Mouse (Mus musculus) heart, adult 9 months (tissue): ENCODE data around the gene Ppm1j.

ENCODE experiments used
- DNase-seq, 2 experiments: peaks; one replicate each; pipeline ENCODE4 v3.0.0; 2022; ENCODE audit warnings: low spot score in 2 of 2

The Ppm1j gene

GRCm38 (mm10) chr3:104783971-104784500 is 3.2 kb downstream of the Ppm1j start:
- no peak for DNase-seq

GRCm38 (mm10) chr3:104785284-104785683 is 4.4 kb downstream of the Ppm1j start:
- no peak for DNase-seq

GRCm38 (mm10) chr3:104788075-104788474 is 7.2 kb downstream of the Ppm1j start, which contains the start of gene Rhoc:
Rhoc (plus strand) TSS chr3:104788375.
- no peak for DNase-seq

GRCm38 (mm10) chr3:104788561-104789311 is 7.9 kb downstream of the Ppm1j start:
- DNase-seq: peak; percentile 90 to 91

GRCm38 (mm10) chr3:104789312-104789605 is 8.4 kb downstream of the Ppm1j start:
- no peak for DNase-seq

- peak; percentile 63 to 70 for DNase-seq
Observed at GRCm38 (mm10) chr3:104789822-104790221, 9.0 kb downstream of the Ppm1j start.

- DNase-seq: peak in 1 of 2 experiments; percentile 49
Observed at GRCm38 (mm10) chr3:104790401-104790937, 9.6 kb downstream of the Ppm1j start.

GRCm38 (mm10) chr3:104791017-104791416 is 10.2 kb downstream of the Ppm1j start:
- no peak for DNase-seq

- no peak for DNase-seq
Observed at GRCm38 (mm10) chr3:104791671-104792070, 10.8 kb downstream of the Ppm1j start.

GRCm38 (mm10) chr3:104792360-104793270 is 11.8 kb downstream of the Ppm1j start:
- no peak for DNase-seq

- DNase-seq: peak; percentile 96
Observed at GRCm38 (mm10) chr3:104793871-104794828, 13.3 kb downstream of the Ppm1j start.

GRCm38 (mm10) chr3:104794953-104795470 is 14.2 kb downstream of the Ppm1j start:
- no peak for DNase-seq

- no peak for DNase-seq
Observed at GRCm38 (mm10) chr3:104795661-104796340, 14.9 kb downstream of the Ppm1j start.

- DNase-seq: no peak
Observed at GRCm38 (mm10) chr3:104796430-104797082, 15.7 kb downstream of the Ppm1j start.

- no peak for DNase-seq
Observed at GRCm38 (mm10) chr3:104800681-104801080, 19.8 kb downstream of the Ppm1j start.

- DNase-seq: no peak
Observed at GRCm38 (mm10) chr3:104801481-104801880, 20.6 kb downstream of the Ppm1j start.

- DNase-seq: no peak
Observed at GRCm38 (mm10) chr3:104804312-104804711, 23.5 kb downstream of the Ppm1j start.

GRCm38 (mm10) chr3:104805539-104805938 is 24.7 kb downstream of the Ppm1j start:
- DNase-seq: no peak

GRCm38 (mm10) chr3:104811752-104812151 is 30.9 kb downstream of the Ppm1j start:
- DNase-seq: no peak

GRCm38 (mm10) chr3:104812254-104812653 is 31.4 kb downstream of the Ppm1j start:
- no peak for DNase-seq
